In genomic region chr5:102825538-102825937, GRCm38 (mm10) we compare ENCODE assay signal across 11 mouse cellular contexts.
DNase-seq lines count a peak whose midpoint lies in the region; ATAC-seq lines count a peak whose summit lies in the region.
"Had no signal": no experiment of that assay in that cellular context is flagged by ENCODE, and none has a peak within 500 bp of the region (broad histone marks: within the 10 kb centered on the region; RNA-seq: fewer than 3 reads in every experiment).

No protein-coding gene starts in this region.

- H3K4me3 ChIP-seq in embryonic facial prominence, embryonic 14.5 days (ENCODE audit: low read depth, low read length) = no peak overlapping the region
- no peak overlapping the region for H3K4me3 ChIP-seq in embryonic facial prominence, embryonic 10.5 days
- H3K4me3 ChIP-seq: hindbrain, embryonic 13.5 days; limb, embryonic 12.5 days had no signal

- peak; percentile 68 for ATAC-seq in embryonic facial prominence, embryonic 14.5 days (ENCODE audit: low read depth)
- no peak for ATAC-seq in CD4-positive, CD25-positive, alpha-beta regulatory T cell, adult 4 months

- peak; percentile 62 for DNase-seq in embryonic facial prominence, embryonic 14.5 days (ENCODE audit: low spot score)
- DNase-seq in embryonic facial prominence, embryonic 10.5 days (ENCODE audit: low spot score) = no peak
- peak; percentile 22 for DNase-seq in adrenal gland, postnatal 14 days
- peak; percentile 38 to 70 for DNase-seq in heart, adult 9 months (ENCODE audit: low spot score in 2 of 2)
- DNase-seq in kidney, postnatal 25 days = peak; percentile 78 to 82
- no peak for DNase-seq in right cerebral cortex, postnatal 10 days (ENCODE audit: low spot score in 2 of 2)
- DNase-seq in liver = no peak
- DNase-seq: midbrain, embryonic 14.5 days had no signal

- no peak overlapping the region for H3K27ac ChIP-seq in embryonic facial prominence, embryonic 14.5 days (replicated peaks; ENCODE audit: low read depth, low read length)
- H3K27ac ChIP-seq in embryonic facial prominence, embryonic 10.5 days (replicated peaks) = no peak overlapping the region
- H3K27ac ChIP-seq: hindbrain, embryonic 13.5 days; limb, embryonic 12.5 days had no signal

- no peak overlapping the region for H3K4me2 ChIP-seq in embryonic facial prominence, embryonic 14.5 days (ENCODE audit: low read depth, low read length)
- H3K4me2 ChIP-seq: hindbrain, embryonic 13.5 days; limb, embryonic 12.5 days had no signal

- H3K9ac ChIP-seq in embryonic facial prominence, embryonic 14.5 days (ENCODE audit: low read depth, low read length) = no peak overlapping the region
- H3K9ac ChIP-seq: hindbrain, embryonic 13.5 days; limb, embryonic 12.5 days had no signal

- H3K4me1 ChIP-seq in embryonic facial prominence, embryonic 14.5 days (ENCODE audit: control insufficient read depth, insufficient read depth, low read length) = no peaks in the 10 kb centered on the region
- H3K4me1 ChIP-seq in embryonic facial prominence, embryonic 10.5 days = no peaks in the 10 kb centered on the region

- H3K9me3 ChIP-seq in embryonic facial prominence, embryonic 14.5 days (ENCODE audit: control insufficient read depth, low read length) = no peaks in the 10 kb centered on the region
- no peaks in the 10 kb centered on the region for H3K9me3 ChIP-seq in embryonic facial prominence, embryonic 10.5 days
- H3K9me3 ChIP-seq: hindbrain, embryonic 13.5 days; limb, embryonic 12.5 days had no signal

- H3K36me3 ChIP-seq in embryonic facial prominence, embryonic 14.5 days (ENCODE audit: control insufficient read depth, insufficient read depth, low read length) = no peaks in the 10 kb centered on the region
- no peaks in the 10 kb centered on the region for H3K36me3 ChIP-seq in embryonic facial prominence, embryonic 10.5 days (replicated peaks)
- H3K36me3 ChIP-seq: hindbrain, embryonic 13.5 days; limb, embryonic 12.5 days had no signal

- WGBS in embryonic facial prominence, embryonic 14.5 days = 69% methylated on average over 8 of the region's 8 CpGs
- WGBS in embryonic facial prominence, embryonic 10.5 days = 88% methylated on average over 8 of the region's 8 CpGs

- no peaks in the 10 kb centered on the region for H3K27me3 ChIP-seq in embryonic facial prominence, embryonic 14.5 days (replicated peaks; ENCODE audit: control insufficient read depth, insufficient read depth, low read length)
- no peaks in the 10 kb centered on the region for H3K27me3 ChIP-seq in embryonic facial prominence, embryonic 10.5 days (replicated peaks; ENCODE audit: low read depth, poor library complexity, severe bottlenecking)
- H3K27me3 ChIP-seq: hindbrain, embryonic 13.5 days; limb, embryonic 12.5 days had no signal

Comparison
In these comparisons a context has a peak if more than half of its experiments do, and no peak if none do; other contexts are left out.
1. DNase-seq: peak in embryonic facial prominence, embryonic 14.5 days (single experiment), adrenal gland, postnatal 14 days (single experiment), heart, adult 9 months (2 of 2) and kidney, postnatal 25 days (2 of 2); none in embryonic facial prominence, embryonic 10.5 days (single experiment), right cerebral cortex, postnatal 10 days (0 of 2) and liver (single experiment).